Mouse (Mus musculus) myocyte (in vitro differentiated cells): ENCODE results near the gene Stat5a.
A peak's percentile ranks its signal among the peaks of the same experiment; 100 is the strongest.

Experiments used
- CEBPB ChIP-seq: IDR thresholded peaks from 2 replicates; pipeline ENCODE4 v1.6.1; 2011; ENCODE audit warnings: mild to moderate bottlenecking, moderate library complexity; ENCODE audit not compliant: poor library complexity, insufficient read depth, severe bottlenecking
- E2F4 ChIP-seq: IDR thresholded peaks from one replicate; pipeline ENCODE4 v1.6.1; 2011; ENCODE audit warnings: mild to moderate bottlenecking, control low read depth, moderate library complexity; ENCODE audit not compliant: insufficient read depth
- MAX ChIP-seq: IDR thresholded peaks from one replicate; pipeline ENCODE4 v1.6.1; 2011; ENCODE audit warnings: low read depth, mild to moderate bottlenecking, control low read depth
- MYOD1 ChIP-seq, 3 experiments: IDR thresholded peaks; one replicate each; pipeline ENCODE4 v1.6.1; 2011; ENCODE audit warnings: control low read depth in 2 of 3, low read depth in 2 of 3, mild to moderate bottlenecking in 2 of 3, moderate library complexity in 1 of 3; ENCODE audit not compliant: insufficient read length in 2 of 3, control insufficient read depth in 1 of 3
- MYOG ChIP-seq, 3 experiments: IDR thresholded peaks; one replicate each; pipeline ENCODE4 v1.6.1; 2011; ENCODE audit warnings: control low read depth in 2 of 3, low read depth in 2 of 3, mild to moderate bottlenecking in 2 of 3; ENCODE audit not compliant: insufficient read length in 2 of 3, control insufficient read depth in 1 of 3, insufficient read depth in 1 of 3
- POLR2A ChIP-seq: IDR thresholded peaks from one replicate; pipeline ENCODE4 v1.6.1; 2011; ENCODE audit warnings: low read depth, mild to moderate bottlenecking, control low read depth, moderate library complexity; ENCODE audit not compliant: insufficient read length
- POLR2AphosphoS2 ChIP-seq: IDR thresholded peaks from one replicate; pipeline ENCODE4 v1.6.1; 2011; ENCODE audit warnings: low read depth, control low read depth; ENCODE audit not compliant: insufficient read length
- REST ChIP-seq: IDR thresholded peaks from one replicate; pipeline ENCODE4 v1.6.1; 2011; ENCODE audit warnings: mild to moderate bottlenecking, control low read depth, moderate library complexity; ENCODE audit not compliant: insufficient read depth, insufficient read length
- SRF ChIP-seq: IDR thresholded peaks from one replicate; pipeline ENCODE4 v1.6.1; 2011; ENCODE audit warnings: low read depth; ENCODE audit not compliant: control insufficient read depth, insufficient read length
- TCF12 ChIP-seq: IDR thresholded peaks from one replicate; pipeline ENCODE4 v1.6.1; 2011; ENCODE audit warnings: mild to moderate bottlenecking, control low read depth; ENCODE audit not compliant: poor library complexity, insufficient read depth, severe bottlenecking
- USF1 ChIP-seq: IDR thresholded peaks from one replicate; pipeline ENCODE4 v1.6.1; 2011; ENCODE audit warnings: low read depth, mild to moderate bottlenecking, control low read depth, moderate library complexity

- no peak for TF ChIP-seq POLR2A
- TF ChIP-seq POLR2AphosphoS2 = no peak
- no peak for TF ChIP-seq TCF12
- TF ChIP-seq MAX = no peak
- TF ChIP-seq E2F4 = no peak
- no peak for TF ChIP-seq MYOG (IDR thresholded peaks at IDR 0.05; ENCODE audit: control insufficient read depth in 1 of 3, insufficient read depth in 1 of 3, insufficient read length in 2 of 3, low read depth in 2 of 3)
- TF ChIP-seq MYOD1 (IDR thresholded peaks at IDR 0.05; ENCODE audit: control insufficient read depth in 1 of 3, insufficient read length in 2 of 3, low read depth in 2 of 3) = peak in 1 of 3 experiments; percentile 21
- TF ChIP-seq USF1 = no peak
- no peak for TF ChIP-seq SRF
- TF ChIP-seq REST = no peak
- TF ChIP-seq CEBPB = no peak
Observed at GRCm38 (mm10) chr11:100853018-100853417, 6.1 kb upstream of the Stat5a start.
